Mouse (Mus musculus) c-Kit-positive CD71-positive TER-119-positive erythroid progenitor cells, embryonic 14.5 days (primary cell): Measurements from ENCODE around the gene 2010111I01Rik.
"Not testable (repeated sequence)": the region's sequence is repeated elsewhere in the genome, so short reads cannot be mapped to it uniquely, and the experiment has no call there.

Source experiments
- DNase-seq: peaks from one replicate; pipeline ENCODE4 v3.0.0-alpha.2; 2013; ENCODE audit warnings: low spot score

2010111I01Rik gene

GRCm38 (mm10) chr13:62964640-62965311 is at the start of gene 2010111I01Rik:
TSS of gene 2010111I01Rik (plus strand) at chr13:62964893.
- peak; percentile 96 for DNase-seq

- no peak for DNase-seq
These were observed 48.0 kb upstream of the 2010111I01Rik start for GRCm38 (mm10) chr13:62916675-62917074.

- DNase-seq = no peak
These were observed 47.1 kb upstream of the 2010111I01Rik start for GRCm38 (mm10) chr13:62917416-62918110.

- peak; percentile 70 for DNase-seq
These were observed 44.9 kb upstream of the 2010111I01Rik start for GRCm38 (mm10) chr13:62919647-62920341.

- DNase-seq = no peak
These were observed 42.0 kb upstream of the 2010111I01Rik start for GRCm38 (mm10) chr13:62922645-62923044.

GRCm38 (mm10) chr13:62923182-62923581 is 41.5 kb upstream of the 2010111I01Rik start:
- DNase-seq = no peak

- DNase-seq = no peak
These were observed 38.2 kb upstream of the 2010111I01Rik start for GRCm38 (mm10) chr13:62926479-62926878.

GRCm38 (mm10) chr13:62927470-62927869 is 37.2 kb upstream of the 2010111I01Rik start:
- no peak for DNase-seq

- not testable (repeated sequence) for DNase-seq
These were observed 35.5 kb upstream of the 2010111I01Rik start for GRCm38 (mm10) chr13:62929144-62929543.

- DNase-seq = no peak
These were observed 34.8 kb upstream of the 2010111I01Rik start for GRCm38 (mm10) chr13:62929766-62930389.

- DNase-seq = no peak
These were observed 32.2 kb upstream of the 2010111I01Rik start for GRCm38 (mm10) chr13:62932452-62932851.

GRCm38 (mm10) chr13:62939371-62939770 is 25.3 kb upstream of the 2010111I01Rik start:
- peak; percentile 72 for DNase-seq

- peak; percentile 49 for DNase-seq
These were observed 24.9 kb upstream of the 2010111I01Rik start for GRCm38 (mm10) chr13:62939797-62940196.

- DNase-seq = no peak
These were observed 24.0 kb upstream of the 2010111I01Rik start for GRCm38 (mm10) chr13:62940721-62941120.

GRCm38 (mm10) chr13:62941341-62942005 is 23.2 kb upstream of the 2010111I01Rik start:
- DNase-seq = no peak

- no peak for DNase-seq
These were observed 21.3 kb upstream of the 2010111I01Rik start for GRCm38 (mm10) chr13:62943274-62943830.

- no peak for DNase-seq
These were observed 20.6 kb upstream of the 2010111I01Rik start for GRCm38 (mm10) chr13:62944109-62944508.

GRCm38 (mm10) chr13:62949560-62950188 is 15.0 kb upstream of the 2010111I01Rik start:
- no peak for DNase-seq

GRCm38 (mm10) chr13:62951606-62952005 is 13.1 kb upstream of the 2010111I01Rik start:
- no peak for DNase-seq

GRCm38 (mm10) chr13:62952047-62952446 is 12.6 kb upstream of the 2010111I01Rik start:
- DNase-seq = no peak

GRCm38 (mm10) chr13:62952624-62953023 is 12.1 kb upstream of the 2010111I01Rik start:
- no peak for DNase-seq
